Mouse (Mus musculus): ENCODE data around the gene Bcor. TPM values are rescaled to one million over a fixed set of nuclear protein-coding genes. Genes with fewer than 3 reads are reported as not detected.
A peak's percentile ranks its signal among the peaks of the same experiment; 100 is the strongest.

Bcor gene
- polyA plus RNA-seq, 1 experiment = 6.4 TPM

DNA sequence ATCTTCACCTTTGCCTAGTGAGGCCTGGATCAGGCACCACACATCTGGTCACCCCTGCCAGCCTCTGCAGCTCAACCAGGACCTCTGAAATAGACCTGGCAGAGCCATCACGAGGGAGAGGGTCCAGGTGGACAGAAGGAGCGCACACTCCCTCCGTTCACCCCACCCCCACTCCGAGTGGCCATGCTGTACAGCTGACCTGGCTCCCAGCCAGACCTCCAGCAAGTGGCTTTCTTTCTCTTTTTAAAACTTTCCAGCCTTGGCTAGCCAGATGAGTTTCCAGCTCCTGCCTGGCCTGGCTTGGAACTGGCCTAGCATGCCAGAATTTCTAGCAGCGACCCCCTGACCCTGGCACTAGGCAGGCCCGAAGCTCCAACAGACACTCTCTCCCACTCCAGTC is 87.4 kb downstream of the Bcor start:
- 19% methylated on average over 6 of the region's 6 CpGs for WGBS
- H3K4me1 ChIP-seq (ENCODE audit: control insufficient read depth, insufficient read depth, low read length) = peaks cover 31% of the 10 kb centered on the region

DNA sequence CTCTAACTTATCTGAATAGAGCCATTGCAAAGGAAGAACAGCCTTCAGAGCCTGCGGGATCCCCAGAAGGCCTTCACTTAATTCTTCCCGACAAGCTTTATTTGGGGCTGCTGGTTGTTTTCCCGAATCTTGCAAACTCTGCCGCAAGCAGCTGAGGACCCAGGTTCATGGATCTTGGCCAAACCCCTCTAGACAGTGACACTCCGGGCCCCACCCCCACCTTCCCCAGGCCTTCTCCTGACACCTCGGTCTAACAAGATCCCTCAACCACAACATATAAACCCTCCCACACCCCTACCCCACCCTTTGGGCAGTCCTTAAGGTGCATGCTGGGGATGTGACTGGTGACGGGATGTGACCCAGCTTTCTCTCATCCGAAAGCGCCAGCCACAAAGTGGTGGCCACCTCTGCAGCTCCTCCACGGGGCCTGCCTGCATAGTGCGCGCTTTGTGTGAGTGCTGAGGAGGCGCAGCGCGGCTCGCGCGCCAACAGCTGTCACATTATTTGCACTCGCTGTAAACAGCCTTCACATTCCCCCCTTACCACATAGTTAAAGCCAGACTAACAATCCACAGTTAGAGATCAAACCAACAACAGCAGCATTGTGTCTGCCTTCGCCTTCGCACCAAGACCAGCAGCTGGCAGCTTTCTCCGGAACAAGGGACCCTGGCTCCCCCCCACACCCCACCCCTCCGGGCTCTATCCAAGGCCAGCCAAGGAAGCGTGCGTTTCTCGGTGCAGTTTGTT is 91.0 kb downstream of the Bcor start:
- 51% methylated on average over 26 of the region's 26 CpGs for WGBS
- Histone ChIP-seq H3K27ac (ENCODE audit: insufficient read depth, low read depth, low read length) (no peak overlapping the region), H3K27me3 (replicated peaks; ENCODE audit: control insufficient read depth, insufficient read depth, low read length) (no peaks in the 10 kb centered on the region), H3K4me3 (ENCODE audit: insufficient read depth, low read depth, low read length) (no peak overlapping the region), H3K36me3 (ENCODE audit: control insufficient read depth, insufficient read depth, low read length) (no peaks in the 10 kb centered on the region), H3K4me1 (ENCODE audit: control insufficient read depth, insufficient read depth, low read length) (peaks cover 41% of the 10 kb centered on the region)
- DNase-seq = no peak
- no peak for TF ChIP-seq POLR2A (IDR thresholded peaks at IDR 0.05; ENCODE audit: low read depth, low read length)
- no peak for TF ChIP-seq CTCF (conservative IDR thresholded peaks at IDR 0.05; ENCODE audit: insufficient read depth, insufficient read length, low read depth, low read length)

More for the DNA sequence above, 87.4 kb downstream of the Bcor start:
- Histone ChIP-seq H3K27me3 (replicated peaks; ENCODE audit: control insufficient read depth, insufficient read depth, low read length) (no peaks in the 10 kb centered on the region), H3K36me3 (ENCODE audit: control insufficient read depth, insufficient read depth, low read length) (no peaks in the 10 kb centered on the region), H3K27ac (ENCODE audit: insufficient read depth, low read depth, low read length) (0 out of 2 replicates have a peak overlapping the region, but pooled peaks have one; percentile 26), H3K4me3 (ENCODE audit: insufficient read depth, low read depth, low read length) (no peak overlapping the region)
- TF ChIP-seq CTCF (conservative IDR thresholded peaks at IDR 0.05; ENCODE audit: insufficient read depth, insufficient read length, low read depth, low read length) (no peak), POLR2A (IDR thresholded peaks at IDR 0.05; ENCODE audit: low read depth, low read length) (no peak)
- peak; percentile 61 for DNase-seq

DNA sequence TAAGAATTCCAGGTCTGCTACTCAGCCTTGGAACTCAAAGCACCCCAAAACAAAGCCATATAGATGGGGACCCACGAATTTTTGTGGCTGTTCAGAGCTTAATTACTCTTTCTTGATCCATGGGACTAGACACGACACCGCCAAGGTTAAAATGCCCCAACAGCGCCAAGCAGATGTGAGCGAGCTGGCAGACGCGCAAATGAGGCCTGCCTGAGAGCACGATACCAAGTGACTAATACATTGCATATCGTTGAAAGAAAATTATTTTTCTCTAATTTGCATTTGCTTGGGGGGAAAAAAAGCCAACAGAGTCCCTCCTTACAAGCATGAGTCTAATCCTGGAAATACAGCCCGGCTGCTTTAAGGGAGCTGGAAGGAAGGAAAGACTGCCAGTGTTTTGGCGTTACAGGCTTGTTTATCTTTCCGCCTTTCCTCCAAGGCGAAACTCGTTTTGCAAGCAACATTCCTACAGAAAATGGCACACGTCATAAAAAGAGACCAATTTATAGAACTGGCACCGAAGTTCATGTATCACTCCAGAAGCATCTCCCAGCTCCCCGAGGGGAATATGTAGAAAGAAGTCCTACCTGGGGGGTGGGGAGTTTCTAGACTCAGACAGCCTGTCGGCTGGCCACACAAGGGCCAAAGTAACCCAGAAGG is 92.2 kb downstream of the Bcor start:
- Histone ChIP-seq H3K27ac (ENCODE audit: insufficient read depth, low read depth, low read length) (no peak overlapping the region), H3K4me1 (ENCODE audit: control insufficient read depth, insufficient read depth, low read length) (peaks cover 42% of the 10 kb centered on the region), H3K36me3 (ENCODE audit: control insufficient read depth, insufficient read depth, low read length) (no peaks in the 10 kb centered on the region), H3K27me3 (replicated peaks; ENCODE audit: control insufficient read depth, insufficient read depth, low read length) (no peaks in the 10 kb centered on the region), H3K4me3 (ENCODE audit: insufficient read depth, low read depth, low read length) (no peak overlapping the region)
- no peak for DNase-seq
- 55% methylated on average over 18 of the region's 18 CpGs for WGBS
- TF ChIP-seq CTCF (conservative IDR thresholded peaks at IDR 0.05; ENCODE audit: insufficient read depth, insufficient read length, low read depth, low read length) (no peak), POLR2A (IDR thresholded peaks at IDR 0.05; ENCODE audit: low read depth, low read length) (no peak)

DNA sequence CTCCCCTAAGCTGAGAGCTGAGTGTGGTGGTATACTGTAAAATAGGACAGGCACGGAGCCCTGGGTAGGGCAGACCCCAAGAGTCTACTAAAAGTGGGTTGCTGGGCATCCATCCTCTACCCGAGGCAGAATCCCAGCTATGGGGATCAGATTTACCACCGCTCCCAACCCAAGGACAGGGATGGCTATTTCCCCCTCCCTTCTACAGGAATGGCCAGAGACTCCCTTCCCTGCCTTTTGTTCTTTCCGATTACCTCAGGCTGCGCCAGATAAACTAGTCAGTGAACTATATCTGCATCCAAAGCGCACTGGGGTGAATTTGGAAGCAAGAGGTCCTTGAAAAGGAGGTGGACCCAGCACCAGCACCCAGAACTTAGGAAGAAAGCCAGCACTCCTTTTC is 93.1 kb downstream of the Bcor start:
- Histone ChIP-seq H3K36me3 (ENCODE audit: control insufficient read depth, insufficient read depth, low read length) (no peaks in the 10 kb centered on the region), H3K27me3 (replicated peaks; ENCODE audit: control insufficient read depth, insufficient read depth, low read length) (no peaks in the 10 kb centered on the region), H3K4me1 (ENCODE audit: control insufficient read depth, insufficient read depth, low read length) (peaks cover 40% of the 10 kb centered on the region), H3K4me3 (ENCODE audit: insufficient read depth, low read depth, low read length) (no peak overlapping the region), H3K27ac (ENCODE audit: insufficient read depth, low read depth, low read length) (no peak overlapping the region)
- WGBS = 60% methylated on average over 6 of the region's 6 CpGs
- no peak for DNase-seq
- TF ChIP-seq POLR2A (IDR thresholded peaks at IDR 0.05; ENCODE audit: low read depth, low read length) = no peak
- TF ChIP-seq CTCF (conservative IDR thresholded peaks at IDR 0.05; ENCODE audit: insufficient read depth, insufficient read length, low read depth, low read length) = no peak

DNA sequence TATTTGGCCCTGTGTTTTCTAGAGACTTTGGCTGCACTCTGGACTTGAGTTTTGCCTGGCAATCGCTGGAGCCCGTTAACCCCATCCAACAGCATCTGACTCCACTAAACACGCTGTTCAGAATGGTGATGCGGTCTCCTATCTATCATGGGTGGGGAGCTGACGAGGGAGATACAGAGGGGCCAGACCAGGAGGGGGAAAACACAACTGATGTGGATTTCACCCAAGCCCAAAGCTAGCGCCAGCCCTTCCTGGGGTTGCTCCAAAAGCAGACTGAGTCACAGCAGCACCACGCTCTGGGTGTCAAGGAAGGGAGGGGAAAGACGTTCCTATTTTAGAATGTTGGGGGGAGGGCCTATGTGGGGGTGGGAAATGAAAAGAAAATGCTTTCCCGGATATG is 94.4 kb downstream of the Bcor start:
- Histone ChIP-seq H3K36me3 (ENCODE audit: control insufficient read depth, insufficient read depth, low read length) (no peaks in the 10 kb centered on the region), H3K27ac (ENCODE audit: insufficient read depth, low read depth, low read length) (no peak overlapping the region), H3K27me3 (replicated peaks; ENCODE audit: control insufficient read depth, insufficient read depth, low read length) (no peaks in the 10 kb centered on the region), H3K4me3 (ENCODE audit: insufficient read depth, low read depth, low read length) (no peak overlapping the region), H3K4me1 (ENCODE audit: control insufficient read depth, insufficient read depth, low read length) (peaks cover 41% of the 10 kb centered on the region)
- DNase-seq = no peak
- TF ChIP-seq POLR2A (IDR thresholded peaks at IDR 0.05; ENCODE audit: low read depth, low read length) = no peak
- no peak for TF ChIP-seq CTCF (conservative IDR thresholded peaks at IDR 0.05; ENCODE audit: insufficient read depth, insufficient read length, low read depth, low read length)
- WGBS = 58% methylated on average over 9 of the region's 9 CpGs

DNA sequence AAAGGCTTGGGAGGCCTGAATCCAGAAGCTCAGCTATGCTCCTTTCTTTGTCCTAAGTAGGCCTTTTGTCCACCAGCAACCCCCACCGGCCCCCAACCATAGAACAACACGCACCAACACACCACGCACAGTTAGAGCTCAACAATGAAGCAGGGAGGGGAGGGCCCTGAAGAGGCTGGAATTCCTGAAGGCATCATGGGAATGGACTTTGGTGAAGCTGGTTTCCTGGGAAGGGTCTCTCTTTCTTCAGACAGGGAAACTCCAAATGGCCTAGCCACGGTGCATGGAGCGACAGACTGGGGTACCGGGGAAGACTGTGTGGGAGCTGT is 97.3 kb downstream of the Bcor start:
- H3K4me1 ChIP-seq (ENCODE audit: control insufficient read depth, insufficient read depth, low read length) = peaks cover 31% of the 10 kb centered on the region
- no peak overlapping the region; the same call in 1 of the 2 replicates for H3K27ac ChIP-seq (ENCODE audit: insufficient read depth, low read depth, low read length)
- H3K4me3 ChIP-seq (ENCODE audit: insufficient read depth, low read depth, low read length) = no peak overlapping the region
- H3K27me3 ChIP-seq (replicated peaks; ENCODE audit: control insufficient read depth, insufficient read depth, low read length) = no peaks in the 10 kb centered on the region
- no peak for TF ChIP-seq POLR2A (IDR thresholded peaks at IDR 0.05; ENCODE audit: low read depth, low read length)
- TF ChIP-seq CTCF (conservative IDR thresholded peaks at IDR 0.05; ENCODE audit: insufficient read depth, insufficient read length, low read depth, low read length) = no peak
- DNase-seq = no peak
- 50% methylated on average over 6 of the region's 6 CpGs for WGBS
- no peaks in the 10 kb centered on the region for H3K36me3 ChIP-seq (ENCODE audit: control insufficient read depth, insufficient read depth, low read length)

DNA sequence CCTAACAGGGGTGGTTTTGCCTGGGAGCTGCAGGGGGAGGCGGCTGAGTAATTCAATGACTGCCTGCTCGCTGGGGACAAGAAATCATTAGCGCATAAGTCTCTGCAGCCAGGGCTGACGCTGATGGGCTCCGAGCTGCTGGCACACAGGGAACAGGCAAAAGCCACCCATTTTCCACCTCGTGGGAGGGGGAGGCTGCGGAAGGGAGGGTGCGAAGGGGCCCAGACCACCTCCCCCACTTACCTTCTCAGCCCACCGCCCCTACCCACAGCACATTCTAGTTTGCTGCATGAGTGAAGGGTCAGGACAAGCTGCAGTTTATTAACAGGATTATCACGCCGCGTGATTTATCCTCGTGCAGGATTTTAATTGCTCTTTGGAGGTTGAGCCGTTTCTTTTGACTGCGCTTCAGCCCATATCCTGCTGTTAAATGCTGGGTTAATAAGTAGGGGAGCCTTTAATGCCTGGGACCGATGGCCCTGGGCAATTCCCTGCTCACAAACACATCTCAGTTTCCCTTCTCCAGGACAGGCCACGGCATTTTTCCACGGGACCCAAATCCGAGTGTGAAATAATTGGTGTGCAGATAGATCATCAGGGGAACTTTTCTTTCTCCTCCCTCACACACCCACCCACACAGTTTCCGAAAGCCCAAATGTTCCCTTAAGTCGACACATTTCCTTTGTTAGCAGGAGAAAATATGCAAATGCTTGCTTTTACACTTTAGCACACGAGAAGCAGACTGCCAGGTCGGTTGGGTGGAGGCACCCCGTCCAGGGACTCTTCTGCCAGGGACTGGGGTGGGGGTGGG is 97.8 kb downstream of the Bcor start:
- TF ChIP-seq POLR2A (IDR thresholded peaks at IDR 0.05; ENCODE audit: low read depth, low read length) (no peak), CTCF (conservative IDR thresholded peaks at IDR 0.05; ENCODE audit: insufficient read depth, insufficient read length, low read depth, low read length) (no peak)
- Histone ChIP-seq H3K27me3 (replicated peaks; ENCODE audit: control insufficient read depth, insufficient read depth, low read length) (no peaks in the 10 kb centered on the region), H3K36me3 (ENCODE audit: control insufficient read depth, insufficient read depth, low read length) (no peaks in the 10 kb centered on the region), H3K27ac (ENCODE audit: insufficient read depth, low read depth, low read length) (peak overlapping the region; percentile 48; the same call in 1 of the 2 replicates), H3K4me1 (ENCODE audit: control insufficient read depth, insufficient read depth, low read length) (peaks cover 28% of the 10 kb centered on the region), H3K4me3 (ENCODE audit: insufficient read depth, low read depth, low read length) (no peak overlapping the region)
- 24% methylated on average over 24 of the region's 24 CpGs for WGBS
- peak; percentile 59 for DNase-seq
